Mouse (Mus musculus) neural tube, postnatal 0 days (tissue): ENCODE measurements around the gene Zfp526. TPM values are rescaled to one million over a fixed set of nuclear protein-coding genes. Genes with fewer than 3 reads are reported as not detected.

ENCODE experiments used
- microRNA-seq: library from miRNA; unstranded; fragments of <30 nt; microRNA quantifications from one replicate; pipeline ENCODE4, GENCODE M21; 2016
- polyA plus RNA-seq: library from polyadenylated mRNA; unstranded; fragments of >200 nt; fragmentation: Nextera tagmentation; extraction: Ambion mirVana; gene quantifications from 2 replicates; pipeline ENCODE4 v1.2.1, GENCODE M21; 2015

The Zfp526 gene
- polyA plus RNA-seq, result 1.2 and 1.4 TPM in 2 replicates

DNA sequence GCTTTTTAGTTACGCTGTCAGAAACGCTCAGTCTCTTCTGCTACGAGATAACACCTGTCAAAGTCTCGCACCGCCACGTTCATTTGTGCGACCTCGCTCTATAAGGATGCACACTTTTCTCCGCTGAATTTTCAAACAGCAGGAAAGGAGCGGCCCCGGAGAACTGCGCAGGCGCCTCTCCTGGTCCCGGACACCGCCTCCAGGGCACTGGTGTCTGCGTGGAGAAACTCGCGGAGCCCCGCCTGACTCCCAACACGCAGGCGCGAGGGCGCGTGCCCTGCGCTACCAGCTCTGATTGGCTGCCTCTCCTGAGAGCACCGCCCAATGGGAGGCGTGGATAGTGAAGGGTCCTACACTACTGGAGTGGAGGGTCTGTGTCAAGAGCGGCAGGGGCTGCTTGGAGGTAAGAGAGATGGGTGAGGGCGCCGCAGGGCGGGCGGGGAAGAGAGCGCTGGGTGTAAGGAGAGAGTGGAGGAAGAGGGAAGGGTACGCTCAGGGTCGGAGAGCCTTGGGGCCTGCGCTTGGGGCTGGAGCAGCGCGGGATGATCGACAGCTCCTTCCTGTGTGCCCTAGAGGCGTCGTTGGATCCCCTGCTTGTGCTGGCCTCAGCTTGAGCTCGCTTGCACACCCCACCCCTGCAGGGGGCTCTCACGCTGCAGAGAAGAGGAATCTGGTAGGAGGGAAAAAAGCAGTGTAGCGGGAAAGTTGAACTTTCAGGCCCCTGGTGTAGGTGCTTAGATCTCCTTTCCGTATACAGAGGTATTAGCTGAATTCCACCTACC lies at the start of gene Zfp526:
Gene Zfp526 (plus strand): TSS at position 324 of the 782 bp plus-strand sequence.

DNA sequence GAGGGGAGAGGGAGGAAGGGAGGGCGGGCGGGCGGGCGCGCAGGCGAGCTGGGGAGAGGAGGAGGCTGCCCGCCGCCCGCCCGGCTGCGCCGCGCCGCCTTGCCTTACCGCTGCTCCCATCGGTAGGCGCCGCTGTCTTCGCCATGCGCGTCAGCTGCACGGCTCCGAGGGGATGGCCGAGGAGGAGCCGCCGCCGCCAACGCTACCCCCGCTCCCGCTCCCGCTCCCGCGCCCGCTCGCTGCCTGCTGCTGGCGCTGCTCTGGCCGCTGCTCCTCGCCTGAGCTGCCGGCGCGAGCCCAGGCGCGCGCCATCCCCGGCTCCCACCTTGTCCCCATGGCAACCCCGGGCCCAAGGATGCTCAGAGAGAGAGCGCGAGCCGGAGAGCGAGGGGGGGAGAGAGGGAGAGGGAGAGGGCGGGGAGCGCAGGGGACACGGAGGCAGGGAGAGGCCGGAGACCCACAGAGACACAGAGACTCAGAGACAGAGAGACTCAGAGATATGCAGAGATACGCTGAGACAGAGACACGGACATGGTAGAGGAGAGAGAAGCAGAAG lies 41.5 kb upstream of the Zfp526 start, which contains the start of gene Pou2f2:
Gene Pou2f2 (minus strand): TSS at position 121 of the 556 bp plus-strand sequence.

DNA sequence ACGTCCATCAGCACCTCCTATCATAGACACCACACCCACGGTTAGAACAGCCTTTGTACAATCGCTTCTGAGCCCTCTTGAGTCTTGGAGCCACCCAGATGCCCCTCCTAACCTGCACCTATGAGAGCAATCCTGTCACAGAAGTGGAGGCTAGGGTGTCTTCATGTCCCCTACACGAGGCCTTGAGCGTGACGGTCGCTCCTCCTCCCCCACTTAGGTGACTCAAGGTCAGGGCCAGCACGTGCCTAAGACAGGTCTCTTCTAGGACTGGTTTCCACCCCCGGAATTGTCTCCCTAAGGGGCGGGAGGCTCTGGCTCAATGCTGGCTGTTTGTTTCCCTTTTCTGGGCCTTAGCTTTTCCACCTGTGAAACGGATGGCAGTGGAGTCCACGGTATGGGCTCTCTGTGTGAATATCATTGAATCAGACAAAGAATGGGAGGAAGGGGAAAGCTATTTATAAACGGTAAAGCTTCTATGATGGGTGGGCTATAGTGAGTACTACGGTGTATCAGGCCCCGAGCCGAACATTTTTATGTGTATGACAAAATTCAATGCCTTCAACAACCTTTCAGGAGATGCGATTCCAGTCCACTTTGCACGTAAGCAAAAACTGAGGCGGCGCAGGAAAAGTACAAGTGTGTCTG lies 646 bp upstream of the Zfp526 start, which contains the start of gene Dedd2:
Gene Dedd2 (minus strand): TSS at position 159 of the 645 bp plus-strand sequence.

DNA sequence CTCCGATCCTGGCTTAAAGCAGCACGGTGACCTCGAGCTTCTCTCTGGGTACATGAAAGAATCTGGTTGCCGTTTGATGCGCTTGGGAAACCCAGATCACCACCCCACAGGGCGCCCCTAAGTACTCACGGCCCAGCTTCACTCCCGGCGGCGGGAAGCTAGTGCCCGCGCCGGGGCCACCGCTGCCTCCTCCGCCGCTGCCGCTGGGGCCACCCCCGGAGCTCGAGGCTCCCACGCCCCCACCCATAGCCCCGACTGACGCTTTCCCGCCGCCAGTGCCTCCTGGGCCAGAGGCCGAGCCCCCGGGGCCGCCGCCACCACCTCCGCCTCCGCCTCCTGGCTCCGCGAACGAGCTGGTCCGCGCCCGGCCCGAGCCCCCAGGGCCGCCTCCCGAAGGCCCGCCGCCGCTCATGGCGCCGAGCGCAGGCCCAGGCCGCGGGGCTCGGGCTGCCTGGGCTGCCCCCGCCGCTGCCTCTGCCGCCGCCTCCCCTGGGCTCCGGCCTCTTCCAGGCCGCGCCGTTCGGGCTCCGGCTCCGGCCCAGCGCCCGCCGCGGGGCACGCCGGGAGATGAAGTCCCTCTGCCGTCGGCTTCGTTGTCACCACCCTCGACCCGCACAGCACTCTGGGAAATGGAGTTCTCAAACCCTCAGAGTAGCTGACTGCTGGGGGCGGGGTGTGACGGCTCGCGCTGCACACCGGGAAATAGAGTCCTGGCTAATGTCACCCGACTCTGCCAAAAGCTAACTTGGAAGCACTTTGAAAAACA lies 16.2 kb downstream of the Zfp526 start, which contains the start of gene Gsk3a:
Gene Gsk3a (minus strand): TSS at position 603 of the 766 bp plus-strand sequence.

GRCm38 (mm10) chr7:25250141-25250972 lies 29.1 kb downstream of the Zfp526 start, which contains the start of gene Erf:
Gene Erf (minus strand): TSS chr7:25250761.

DNA sequence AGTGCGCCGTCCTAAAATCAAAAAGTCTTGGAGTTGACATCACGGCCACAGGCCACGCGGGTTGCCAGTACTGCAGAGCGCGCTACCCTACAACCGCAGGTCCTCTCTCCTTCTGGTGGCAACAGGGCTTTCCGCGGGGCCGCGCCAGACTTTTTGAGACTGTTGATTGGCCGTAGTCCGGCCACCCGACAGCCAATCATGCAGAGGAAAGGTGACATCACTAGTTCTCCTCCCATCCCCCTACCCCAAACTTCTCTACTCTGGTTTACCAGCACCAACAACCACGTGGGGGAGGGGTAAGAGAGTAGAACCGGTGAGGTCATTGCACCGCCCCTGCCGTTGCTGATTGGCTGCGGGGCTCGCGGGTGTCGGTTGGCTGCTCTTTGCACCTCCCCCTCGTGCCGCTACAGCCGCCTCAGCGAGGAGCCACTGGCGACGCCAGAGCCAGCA lies 46.1 kb downstream of the Zfp526 start, which contains the start of gene Cic:
Gene Cic (plus strand): TSS at position 404 of the 450 bp plus-strand sequence.

Small RNA genes within 50 kb of the gene (microRNA-seq; reads per million reads assigned to microRNA genes)
- gene Mir7048, result not detected

Other genes starting within 250 kb of the Zfp526 start
- gene Rabac1, start 248.7 kb upstream of the Zfp526 start, polyA plus RNA-seq, result 567 and 597 TPM in 2 replicates
- 758 and 883 TPM in 2 replicates for gene Atp1a3, start 215.5 kb upstream of the Zfp526 start, polyA plus RNA-seq
- gene Grik5, start 149.1 kb upstream of the Zfp526 start, polyA plus RNA-seq, result 21.5 TPM in 2 replicates
- gene Zfp574, start 148.9 kb upstream of the Zfp526 start, polyA plus RNA-seq, result 23.8 and 29.3 TPM in 2 replicates
- 12.8 and 15.7 TPM in 2 replicates for gene Pou2f2, start 41.7 kb upstream of the Zfp526 start, polyA plus RNA-seq
- gene Dedd2, start 810 bp upstream of the Zfp526 start, polyA plus RNA-seq, result 17.0 and 17.9 TPM in 2 replicates
- gene Gsk3a, start 16.4 kb downstream of the Zfp526 start, polyA plus RNA-seq, result 25.5 and 26.2 TPM in 2 replicates
- 4.2 and 5.1 TPM in 2 replicates for gene Erf, start 29.3 kb downstream of the Zfp526 start, polyA plus RNA-seq
- 33.1 and 36.9 TPM in 2 replicates for gene Cic, start 46.3 kb downstream of the Zfp526 start, polyA plus RNA-seq
- gene Pafah1b3, start 76.6 kb downstream of the Zfp526 start, polyA plus RNA-seq, result 421 and 464 TPM in 2 replicates
- gene Prr19, start 80.0 kb downstream of the Zfp526 start, polyA plus RNA-seq, result 2.9 and 3.2 TPM in 2 replicates
- gene Tmem145, start 84.7 kb downstream of the Zfp526 start, polyA plus RNA-seq, result 115 and 128 TPM in 2 replicates
- gene Megf8, start 95.7 kb downstream of the Zfp526 start, polyA plus RNA-seq, result 16.6 and 21.5 TPM in 2 replicates
- not detected in 2 replicates for gene Cnfn, start 148.3 kb downstream of the Zfp526 start, polyA plus RNA-seq
- 9.0 and 9.5 TPM in 2 replicates for gene Lipe, start 177.3 kb downstream of the Zfp526 start, polyA plus RNA-seq
- gene Cxcl17, start 191.5 kb downstream of the Zfp526 start, polyA plus RNA-seq, result 0.77 and 1.7 TPM in 2 replicates